Mouse (Mus musculus) forebrain, embryonic 14.5 days (tissue): ENCODE data around the gene Ptges. TPM values are rescaled to one million over a fixed set of nuclear protein-coding genes. Genes with fewer than 3 reads are reported as not detected.

Experiments
- ATAC-seq: fragments of 200-750 bp; cut with Nextera tagmentation; 2 replicates; pipeline ENCODE4 v1.8.0; 2017; ENCODE audit warnings: mild to moderate bottlenecking, moderate library complexity
- DNase-seq: peaks from one replicate; pipeline ENCODE4 v3.0.0-alpha.2; 2015; ENCODE audit warnings: low spot score
- H3K27ac ChIP-seq: fragments of 300-500 bp; sonication (generic); 2 replicates; pipeline ENCODE4 v1.5.1; 2014; ENCODE audit warnings: low read depth, mild to moderate bottlenecking, control low read depth, low read length, moderate library complexity
- H3K27me3 ChIP-seq: fragments of 300-500 bp; sonication (generic); replicated peaks from 2 replicates; pipeline ENCODE4 v1.6.1; 2014; ENCODE audit warnings: low read length, control low read depth, mixed read lengths; ENCODE audit not compliant: control insufficient read depth, insufficient read depth
- H3K36me3 ChIP-seq: fragments of 300-500 bp; sonication (generic); 2 replicates; pipeline ENCODE4 v1.6.1; 2014; ENCODE audit warnings: low read length, control low read depth; ENCODE audit not compliant: control insufficient read depth, insufficient read depth
- H3K4me1 ChIP-seq: fragments of 300-500 bp; sonication (generic); 2 replicates; pipeline ENCODE4 v1.6.1; 2014; ENCODE audit warnings: antibody characterized with exemption, low read length, control low read depth; ENCODE audit not compliant: control insufficient read depth, insufficient read depth
- H3K4me2 ChIP-seq: fragments of 300-500 bp; sonication (generic); 2 replicates; pipeline ENCODE4 v1.6.1; 2014; ENCODE audit warnings: mild to moderate bottlenecking, control low read depth, low read length
- H3K4me3 ChIP-seq: fragments of 300-500 bp; sonication (generic); 2 replicates; pipeline ENCODE4 v1.5.1; 2014; ENCODE audit warnings: low read depth, low read length, control low read depth
- H3K9ac ChIP-seq: fragments of 300-500 bp; sonication (generic); 2 replicates; pipeline ENCODE4 v1.6.1; 2014; ENCODE audit warnings: mild to moderate bottlenecking, low read length, control low read depth, moderate library complexity
- H3K9me3 ChIP-seq: fragments of 300-500 bp; sonication (generic); replicated peaks from 2 replicates; pipeline ENCODE4 v1.6.1; 2016; ENCODE audit warnings: low read length, control low read depth, mixed read lengths; ENCODE audit not compliant: control insufficient read depth
- WGBS: fragments of 180-500 bp; shearing (Covaris S2); extraction: QIAGEN DNeasy Blood & Tissue Kit; methylation state at CpG from one replicate; pipeline ENCODE4 v1.1.7; 2014; 5-methylcytosine and 5-hydroxymethylcytosine counted together
- polyA plus RNA-seq: library from polyadenylated mRNA; unstranded; fragments of >200 nt; fragmentation: Nextera tagmentation; extraction: Ambion mirVana; gene quantifications from 2 replicates; pipeline ENCODE4 v1.2.1, GENCODE M21; 2014

Gene Ptges
- polyA plus RNA-seq, 1 experiment from 2014 or later, result 2.6 TPM

GRCm38 (mm10) chr2:30859782-30860181 lies 69.9 kb downstream of the Ptges start:
- Histone ChIP-seq H3K9ac (no peak overlapping the region), H3K9me3 (no peaks in the 10 kb centered on the region), H3K4me1 (peaks cover 1% of the 10 kb centered on the region; the same call in 1 of the 2 replicates), H3K27ac (no peak overlapping the region), H3K27me3 (peaks cover 9% of the 10 kb centered on the region), H3K4me2 (no peak overlapping the region), H3K4me3 (no peak overlapping the region), H3K36me3 (no peaks in the 10 kb centered on the region)
- ATAC-seq, result no peak
- WGBS, result 85% methylated on average over 5 of the region's 5 CpGs
- DNase-seq, result no peak

DNA sequence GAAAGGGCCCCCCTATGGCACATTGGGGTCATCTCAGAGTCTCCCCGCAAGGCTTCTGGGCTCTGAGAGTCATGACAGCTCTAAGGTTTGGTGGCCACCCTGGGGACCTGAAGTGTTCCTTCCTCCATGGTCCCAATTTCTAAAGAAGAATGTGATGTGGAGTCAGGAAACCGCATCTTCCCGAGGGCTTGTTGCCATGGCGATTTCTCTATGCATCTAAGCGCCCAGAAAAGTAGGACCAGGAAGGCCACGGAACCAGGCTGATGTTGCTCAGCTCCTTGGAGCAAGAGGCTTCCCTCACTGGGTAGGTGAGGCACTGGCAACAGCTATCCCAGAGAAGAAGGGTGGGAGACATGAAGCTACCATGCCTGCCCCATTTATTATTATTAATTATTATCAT lies 72.6 kb downstream of the Ptges start:
- Histone ChIP-seq H3K4me3 (no peak overlapping the region), H3K9ac (no peak overlapping the region), H3K9me3 (no peaks in the 10 kb centered on the region), H3K36me3 (no peaks in the 10 kb centered on the region), H3K27ac (no peak overlapping the region), H3K27me3 (no peaks in the 10 kb centered on the region), H3K4me2 (no peak overlapping the region), H3K4me1 (no peaks in the 10 kb centered on the region)
- 68% methylated on average over 6 of the region's 6 CpGs for WGBS
- DNase-seq, result peak; percentile 33
- ATAC-seq, result no peak

- Histone ChIP-seq H3K36me3 (no peaks in the 10 kb centered on the region), H3K9ac (no peak overlapping the region), H3K4me1 (no peaks in the 10 kb centered on the region), H3K27me3 (no peaks in the 10 kb centered on the region), H3K9me3 (no peaks in the 10 kb centered on the region), H3K4me2 (no peak overlapping the region), H3K4me3 (no peak overlapping the region), H3K27ac (no peak overlapping the region)
- DNase-seq (no peak), ATAC-seq (no peak)
- 43% methylated on average over 20 of the region's 20 CpGs for WGBS
Measured at GRCm38 (mm10) chr2:30852771-30853313, 76.8 kb downstream of the Ptges start.

DNA sequence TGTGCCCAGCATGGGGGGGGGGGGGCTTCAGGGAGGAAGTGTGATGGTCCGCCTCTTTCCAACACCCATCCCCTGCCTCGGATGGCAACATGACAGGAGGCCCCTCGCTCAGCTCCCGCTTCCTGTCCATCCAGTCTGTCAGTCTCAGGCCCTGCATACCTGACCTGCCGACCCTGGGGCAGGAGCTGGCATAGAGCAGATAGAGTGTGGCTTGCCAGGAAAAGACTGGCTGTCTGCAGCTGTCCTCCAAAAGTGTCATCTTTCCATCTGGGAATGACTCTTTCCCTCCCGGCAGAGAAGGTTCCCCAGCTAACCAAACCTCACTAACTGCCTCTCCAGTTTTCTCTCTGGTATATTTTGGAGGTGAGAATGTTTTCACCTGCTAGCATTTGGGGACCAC lies 79.1 kb downstream of the Ptges start:
- no peak for ATAC-seq
- no peak overlapping the region for H3K9ac ChIP-seq

GRCm38 (mm10) chr2:30848184-30848583 lies 81.5 kb downstream of the Ptges start:
- H3K4me1 ChIP-seq, result no peaks in the 10 kb centered on the region
- no peak overlapping the region for H3K9ac ChIP-seq
- ATAC-seq (no peak), DNase-seq (no peak)
- no peak overlapping the region for H3K4me2 ChIP-seq
- H3K27ac ChIP-seq, result no peak overlapping the region
- peaks cover 5% of the 10 kb centered on the region for H3K27me3 ChIP-seq
- no peak overlapping the region for H3K4me3 ChIP-seq
- WGBS, result 37% methylated on average over 8 of the region's 8 CpGs
- no peaks in the 10 kb centered on the region for H3K9me3 ChIP-seq
- H3K36me3 ChIP-seq, result no peaks in the 10 kb centered on the region

More for the DNA sequence above, 79.1 kb downstream of the Ptges start:
- Histone ChIP-seq H3K27ac (no peak overlapping the region), H3K9me3 (no peaks in the 10 kb centered on the region), H3K36me3 (no peaks in the 10 kb centered on the region), H3K4me1 (no peaks in the 10 kb centered on the region), H3K4me2 (no peak overlapping the region), H3K27me3 (peaks cover 5% of the 10 kb centered on the region), H3K4me3 (no peak overlapping the region)
- no peak for DNase-seq
- WGBS, result 83% methylated on average over 6 of the region's 6 CpGs

DNA sequence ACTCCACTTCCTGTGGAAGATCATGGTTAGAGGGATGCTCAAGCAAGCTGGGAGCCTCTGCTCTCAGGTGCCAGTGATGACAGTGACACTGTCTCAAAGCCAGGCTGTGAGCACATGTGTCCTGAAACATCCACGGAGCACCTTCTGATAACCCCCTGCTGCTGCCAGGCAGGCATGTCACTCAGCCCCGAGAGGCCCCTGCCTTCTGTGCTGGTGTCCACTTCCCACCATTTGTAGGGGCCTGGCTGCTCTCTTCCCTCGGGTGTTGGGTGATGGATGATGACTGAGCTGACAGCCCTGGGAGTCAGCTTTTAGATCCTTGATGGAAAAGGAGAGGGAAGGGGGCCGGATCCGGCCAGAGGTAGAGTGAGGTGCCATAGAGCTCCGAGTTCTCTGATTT lies 82.9 kb downstream of the Ptges start:
- peaks cover 5% of the 10 kb centered on the region for H3K27me3 ChIP-seq
- no peak overlapping the region for H3K9ac ChIP-seq
- H3K36me3 ChIP-seq, result no peaks in the 10 kb centered on the region
- no peak overlapping the region for H3K4me2 ChIP-seq
- H3K27ac ChIP-seq, result no peak overlapping the region
- 58% methylated on average over 6 of the region's 6 CpGs for WGBS
- ATAC-seq (no peak), DNase-seq (no peak)
- no peaks in the 10 kb centered on the region for H3K4me1 ChIP-seq
- no peaks in the 10 kb centered on the region for H3K9me3 ChIP-seq
- no peak overlapping the region for H3K4me3 ChIP-seq

GRCm38 (mm10) chr2:30846236-30846635 lies 83.4 kb downstream of the Ptges start:
- no peak overlapping the region for H3K9ac ChIP-seq
- ATAC-seq (no peak), DNase-seq (no peak)
- H3K4me3 ChIP-seq, result no peak overlapping the region
- peaks cover 5% of the 10 kb centered on the region for H3K27me3 ChIP-seq
- 90% methylated on average over 8 of the region's 8 CpGs for WGBS
- no peaks in the 10 kb centered on the region for H3K4me1 ChIP-seq
- H3K27ac ChIP-seq, result no peak overlapping the region
- no peaks in the 10 kb centered on the region for H3K36me3 ChIP-seq
- H3K9me3 ChIP-seq, result no peaks in the 10 kb centered on the region
- H3K4me2 ChIP-seq, result peak overlapping the region; percentile 81

GRCm38 (mm10) chr2:30845152-30846070 lies 84.3 kb downstream of the Ptges start:
- peaks cover 5% of the 10 kb centered on the region for H3K27me3 ChIP-seq

DNA sequence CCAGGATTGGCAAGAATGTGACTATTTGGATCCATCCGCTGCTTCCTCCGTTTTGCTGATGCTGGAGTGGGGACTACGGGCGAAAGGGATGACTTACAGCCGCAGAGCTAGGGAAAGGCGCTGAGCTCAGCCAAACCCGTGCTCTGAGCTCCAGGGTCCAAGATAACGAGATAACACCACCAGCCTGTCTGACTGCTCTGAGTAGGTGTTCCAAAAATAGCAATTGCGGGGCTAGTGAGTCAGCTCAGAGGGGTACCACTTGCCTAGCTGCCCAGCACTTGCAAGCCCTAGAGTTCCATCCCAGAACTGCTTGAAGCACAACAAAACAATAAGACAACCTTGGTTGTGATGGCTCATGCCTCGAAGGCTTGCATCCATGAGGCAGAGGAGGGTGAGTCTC lies 87.0 kb downstream of the Ptges start:
- Histone ChIP-seq H3K9ac (no peak overlapping the region), H3K4me1 (no peaks in the 10 kb centered on the region)

More at GRCm38 (mm10) chr2:30845152-30846070, 84.3 kb downstream of the Ptges start:
- DNase-seq, result no peak
- Histone ChIP-seq H3K4me1 (no peaks in the 10 kb centered on the region), H3K4me3 (peak overlapping the region; percentile 42), H3K9me3 (no peaks in the 10 kb centered on the region), H3K4me2 (peak overlapping the region; percentile 81), H3K27ac (no peak overlapping the region), H3K9ac (peak overlapping the region; percentile 65), H3K36me3 (no peaks in the 10 kb centered on the region)
- ATAC-seq, result no peak
- under 1% methylated on average over 60 of the region's 80 CpGs for WGBS

More for the DNA sequence above, 87.0 kb downstream of the Ptges start:
- peaks cover 5% of the 10 kb centered on the region for H3K27me3 ChIP-seq
- H3K9me3 ChIP-seq, result no peaks in the 10 kb centered on the region
- H3K4me3 ChIP-seq, result no peak overlapping the region
- H3K27ac ChIP-seq, result no peak overlapping the region
- 53% methylated on average over 10 of the region's 10 CpGs for WGBS
- no peak for DNase-seq
- no peaks in the 10 kb centered on the region for H3K36me3 ChIP-seq
- ATAC-seq, result no peak
- H3K4me2 ChIP-seq, result no peak overlapping the region
